Mouse (Mus musculus) limb, embryonic 13.5 days (tissue): ENCODE measurements around the gene Sidt1. TPM values are rescaled to one million over a fixed set of nuclear protein-coding genes. Genes with fewer than 3 reads are reported as not detected.
"Not testable (repeated sequence)": the region's sequence is repeated elsewhere in the genome, so short reads cannot be mapped to it uniquely, and the experiment has no call there.

Source experiments
- ATAC-seq: fragments of 200-750 bp; cut with Nextera tagmentation; 2 replicates; pipeline ENCODE4 v1.8.0; 2017; ENCODE audit warnings: low read depth, moderate number of reproducible peaks, moderate TSS enrichment; ENCODE audit not compliant: low FRiP score
- H3K27ac ChIP-seq: fragments of 300-500 bp; sonication (generic); 2 replicates; pipeline ENCODE4 v1.5.1; 2015; ENCODE audit warnings: inconsistent platforms, mild to moderate bottlenecking, moderate library complexity
- H3K27me3 ChIP-seq: fragments of 300-500 bp; sonication (generic); 2 replicates; pipeline ENCODE4 v1.6.1; 2015; ENCODE audit warnings: mild to moderate bottlenecking, inconsistent platforms
- H3K36me3 ChIP-seq: fragments of 300-500 bp; sonication (generic); 2 replicates; pipeline ENCODE4 v1.6.1; 2015; ENCODE audit warnings: inconsistent platforms, mild to moderate bottlenecking, moderate library complexity
- H3K4me1 ChIP-seq: fragments of 300-500 bp; sonication (generic); 2 replicates; pipeline ENCODE4 v1.6.1; 2015; ENCODE audit warnings: inconsistent platforms
- H3K4me2 ChIP-seq: fragments of 300-500 bp; sonication (generic); replicated peaks from 2 replicates; pipeline ENCODE4 v1.6.1; 2015; ENCODE audit warnings: inconsistent platforms, mild to moderate bottlenecking, moderate library complexity
- H3K4me3 ChIP-seq: fragments of 300-500 bp; sonication (generic); 2 replicates; pipeline ENCODE4 v1.5.1; 2015; ENCODE audit warnings: moderate library complexity, mild to moderate bottlenecking, inconsistent platforms
- H3K9ac ChIP-seq: fragments of 300-500 bp; sonication (generic); 2 replicates; pipeline ENCODE4 v1.6.1; 2015; ENCODE audit warnings: mild to moderate bottlenecking, inconsistent platforms
- H3K9me3 ChIP-seq: fragments of 300-500 bp; sonication (generic); 2 replicates; pipeline ENCODE4 v1.6.1; 2016; ENCODE audit warnings: inconsistent platforms
- WGBS: fragments of 180-500 bp; shearing (Covaris S2); methylation state at CpG from one replicate; pipeline ENCODE4 v1.1.7; 2015; 5-methylcytosine and 5-hydroxymethylcytosine counted together
- polyA plus RNA-seq: library from polyadenylated mRNA; unstranded; fragments of >200 nt; fragmentation: Nextera tagmentation; extraction: Ambion mirVana; gene quantifications from 2 replicates; pipeline ENCODE4 v1.2.1, GENCODE M21; 2015

Sidt1 gene
- polyA plus RNA-seq, 1 experiment from 2014 or later, result 0.29 TPM

DNA sequence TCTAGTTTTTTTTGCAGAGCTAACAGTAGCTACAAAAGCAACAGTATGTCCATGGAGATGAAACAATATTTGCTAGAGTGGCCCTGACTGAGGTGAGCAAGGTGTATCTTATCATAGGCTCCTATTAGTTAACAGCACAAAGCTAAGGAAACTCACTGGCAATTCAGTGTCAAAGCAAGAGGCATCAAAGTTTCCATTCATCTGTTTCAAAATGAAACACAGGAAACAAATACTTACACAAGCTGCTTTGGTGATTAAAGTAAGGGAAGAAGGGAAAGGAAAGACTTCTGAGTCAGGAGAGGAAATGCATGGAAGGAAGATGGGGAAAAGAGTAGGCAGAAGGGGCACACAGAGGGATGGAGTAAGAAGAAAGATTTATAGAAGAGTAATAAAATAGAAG lies 39.0 kb downstream of the Sidt1 start:
- Histone ChIP-seq H3K4me3 (no peak overlapping the region), H3K9ac (no peak overlapping the region), H3K27ac (no peak overlapping the region), H3K4me1 (no peaks in the 10 kb centered on the region), H3K9me3 (no peaks in the 10 kb centered on the region), H3K27me3 (no peaks in the 10 kb centered on the region), H3K4me2 (no peak overlapping the region), H3K36me3 (no peaks in the 10 kb centered on the region)
- no peak for ATAC-seq

DNA sequence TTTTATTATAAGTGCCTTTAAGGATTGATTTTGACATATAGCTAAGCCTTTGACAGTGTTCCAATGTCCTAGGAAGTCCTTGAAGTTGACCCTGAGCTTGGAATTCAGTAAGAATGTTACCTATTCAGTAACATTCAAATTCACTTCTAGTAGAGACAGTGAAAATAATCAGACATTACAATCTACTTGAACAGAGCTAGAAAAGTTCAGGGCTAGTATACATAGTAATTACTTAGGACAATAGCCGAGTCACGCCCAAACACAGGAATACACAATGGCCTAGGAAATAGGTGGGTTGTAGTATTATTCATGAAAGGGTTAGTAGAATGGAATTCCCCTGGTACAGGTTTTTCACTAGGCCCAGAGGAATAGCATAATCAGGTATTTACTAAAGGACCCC lies 40.3 kb downstream of the Sidt1 start:
- WGBS, result 95% methylated on average over 2 of the region's 2 CpGs
- not testable (repeated sequence) for H3K9me3 ChIP-seq, ATAC-seq, H3K27ac ChIP-seq, H3K4me3 ChIP-seq, H3K9ac ChIP-seq, H3K36me3 ChIP-seq, H3K4me1 ChIP-seq, H3K27me3 ChIP-seq, H3K4me2 ChIP-seq

GRCm38 (mm10) chr16:44289004-44289648 lies 43.9 kb downstream of the Sidt1 start:
- no peak overlapping the region for H3K27ac ChIP-seq
- no peaks in the 10 kb centered on the region for H3K4me1 ChIP-seq
- H3K36me3 ChIP-seq, result no peaks in the 10 kb centered on the region
- 61% methylated on average over 4 of the region's 4 CpGs for WGBS
- H3K9me3 ChIP-seq, result no peaks in the 10 kb centered on the region
- ATAC-seq, result no peak
- H3K27me3 ChIP-seq, result no peaks in the 10 kb centered on the region
- no peak overlapping the region for H3K4me3 ChIP-seq
- no peak overlapping the region for H3K9ac ChIP-seq
- H3K4me2 ChIP-seq, result no peak overlapping the region

GRCm38 (mm10) chr16:44287356-44287950 lies 45.5 kb downstream of the Sidt1 start:
- H3K36me3 ChIP-seq, result no peaks in the 10 kb centered on the region
- H3K9ac ChIP-seq, result no peak overlapping the region
- H3K4me3 ChIP-seq, result no peak overlapping the region
- ATAC-seq, result no peak
- H3K27ac ChIP-seq, result no peak overlapping the region
- H3K4me1 ChIP-seq, result no peaks in the 10 kb centered on the region
- WGBS, result 61% methylated on average over 7 of the region's 7 CpGs
- no peak overlapping the region for H3K4me2 ChIP-seq
- H3K27me3 ChIP-seq, result no peaks in the 10 kb centered on the region
- no peaks in the 10 kb centered on the region for H3K9me3 ChIP-seq

DNA sequence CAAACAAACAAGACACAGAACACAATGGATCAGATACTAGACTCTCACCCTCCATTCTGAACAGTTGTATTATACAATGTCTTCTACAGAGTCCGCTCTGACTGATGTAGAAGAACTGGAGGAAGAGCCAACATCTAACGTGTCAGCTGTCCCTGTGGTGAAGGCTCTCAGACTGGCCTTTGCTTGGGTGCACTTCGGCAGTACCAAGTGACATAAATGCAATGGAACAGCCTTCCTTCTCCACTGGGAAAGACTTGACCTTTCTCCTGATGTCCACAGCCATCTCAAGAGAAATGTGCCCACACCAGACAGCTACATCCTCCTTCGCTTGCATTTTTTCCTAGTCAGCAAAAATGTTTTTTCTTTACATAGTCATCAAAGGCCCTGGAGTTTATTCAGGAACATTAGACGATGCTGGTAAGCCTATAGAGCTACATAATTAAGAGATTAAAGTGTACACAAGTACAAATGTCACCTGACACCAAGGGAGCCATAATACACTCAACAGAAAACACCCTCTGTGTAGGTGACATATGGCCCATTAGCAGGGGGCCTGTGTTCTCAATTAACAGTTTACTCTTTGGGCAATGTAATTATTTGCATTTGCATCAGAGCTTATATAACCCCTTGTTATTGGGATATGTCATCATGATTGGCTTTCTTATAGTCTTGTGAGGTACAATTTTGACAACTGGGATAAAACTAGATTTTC lies 50.2 kb downstream of the Sidt1 start:
- Histone ChIP-seq H3K9ac (no peak overlapping the region), H3K27ac (no peak overlapping the region)
- WGBS, result 72% methylated on average over 5 of the region's 5 CpGs

GRCm38 (mm10) chr16:44282036-44282435 lies 51.0 kb downstream of the Sidt1 start:
- H3K9me3 ChIP-seq, result 0 out of 2 replicates have a peak, but pooled peaks cover 3% of the 10 kb centered on the region
- no peak overlapping the region for H3K9ac ChIP-seq
- no peak overlapping the region for H3K4me3 ChIP-seq
- no peaks in the 10 kb centered on the region for H3K27me3 ChIP-seq
- no peaks in the 10 kb centered on the region for H3K36me3 ChIP-seq
- H3K27ac ChIP-seq, result no peak overlapping the region
- H3K4me1 ChIP-seq, result 0 out of 2 replicates have a peak, but pooled peaks cover 3% of the 10 kb centered on the region
- H3K4me2 ChIP-seq, result no peak overlapping the region
- ATAC-seq, result no peak
- 72% methylated on average over 3 of the region's 3 CpGs for WGBS

More for the DNA sequence above, 50.2 kb downstream of the Sidt1 start:
- Histone ChIP-seq H3K9me3 (no peaks in the 10 kb centered on the region), H3K4me1 (0 out of 2 replicates have a peak, but pooled peaks cover 3% of the 10 kb centered on the region), H3K4me2 (no peak overlapping the region), H3K27me3 (no peaks in the 10 kb centered on the region), H3K4me3 (no peak overlapping the region), H3K36me3 (no peaks in the 10 kb centered on the region)
- no peak for ATAC-seq

DNA sequence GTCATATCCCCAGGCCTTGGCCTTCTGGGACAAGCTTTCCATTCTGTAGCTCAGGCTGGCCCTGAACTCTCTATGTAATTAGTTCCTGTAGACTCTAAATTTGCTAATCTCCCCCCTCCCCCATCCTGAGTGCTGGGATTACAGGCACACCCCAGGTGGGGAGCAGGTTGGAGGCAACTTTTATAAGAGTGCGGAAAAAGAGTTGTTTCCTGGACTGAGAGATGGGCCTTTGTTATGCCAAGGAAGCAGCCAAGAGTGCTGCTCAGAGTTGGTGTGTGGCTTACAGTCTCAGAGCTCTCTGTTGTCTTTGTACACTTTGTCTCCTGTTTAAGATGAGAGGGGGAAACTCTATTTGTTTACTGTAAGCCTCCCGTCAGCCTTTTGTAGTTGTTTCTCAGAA lies 52.2 kb downstream of the Sidt1 start:
- Histone ChIP-seq H3K9ac (no peak overlapping the region), H3K9me3 (0 out of 2 replicates have a peak, but pooled peaks cover 3% of the 10 kb centered on the region), H3K36me3 (no peaks in the 10 kb centered on the region), H3K4me1 (0 out of 2 replicates have a peak, but pooled peaks cover 3% of the 10 kb centered on the region), H3K27ac (no peak overlapping the region), H3K4me3 (no peak overlapping the region), H3K27me3 (no peaks in the 10 kb centered on the region), H3K4me2 (no peak overlapping the region)
- ATAC-seq, result no peak
- WGBS, result 60% methylated on average over 2 of the region's 2 CpGs

DNA sequence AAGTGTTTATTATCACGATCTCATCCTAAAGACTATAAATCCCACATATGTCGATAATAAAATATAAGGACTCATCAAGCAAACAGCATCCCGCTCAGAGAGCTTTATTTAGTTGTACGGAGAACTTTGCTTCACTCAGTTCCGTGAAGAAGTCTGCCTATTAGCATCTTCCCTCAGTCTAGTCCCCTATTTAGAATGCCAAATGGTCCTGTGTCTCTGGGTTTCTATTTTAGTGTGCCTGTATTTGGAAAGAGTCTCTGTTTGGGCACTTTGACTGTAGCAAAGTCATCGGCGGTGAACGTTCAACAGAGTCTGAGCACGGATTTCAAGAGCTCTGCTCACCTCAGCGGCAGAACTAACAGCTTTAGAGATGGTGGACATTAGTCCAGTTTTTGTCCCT lies 55.8 kb downstream of the Sidt1 start:
- no peak overlapping the region for H3K27ac ChIP-seq
- ATAC-seq, result no peak
- H3K36me3 ChIP-seq, result no peaks in the 10 kb centered on the region
- 0 out of 2 replicates have a peak, but pooled peaks cover 3% of the 10 kb centered on the region for H3K4me1 ChIP-seq
- H3K9ac ChIP-seq, result no peak overlapping the region
- H3K27me3 ChIP-seq, result no peaks in the 10 kb centered on the region
- WGBS, result 88% methylated on average over 10 of the region's 10 CpGs
- H3K4me3 ChIP-seq, result no peak overlapping the region
- no peak overlapping the region for H3K4me2 ChIP-seq
- 0 out of 2 replicates have a peak, but pooled peaks cover 3% of the 10 kb centered on the region for H3K9me3 ChIP-seq

- 77% methylated on average over 9 of the region's 9 CpGs for WGBS
- H3K4me1 ChIP-seq, result no peaks in the 10 kb centered on the region
- ATAC-seq, result no peak
Observed at GRCm38 (mm10) chr16:44271371-44272038, 61.5 kb downstream of the Sidt1 start.

DNA sequence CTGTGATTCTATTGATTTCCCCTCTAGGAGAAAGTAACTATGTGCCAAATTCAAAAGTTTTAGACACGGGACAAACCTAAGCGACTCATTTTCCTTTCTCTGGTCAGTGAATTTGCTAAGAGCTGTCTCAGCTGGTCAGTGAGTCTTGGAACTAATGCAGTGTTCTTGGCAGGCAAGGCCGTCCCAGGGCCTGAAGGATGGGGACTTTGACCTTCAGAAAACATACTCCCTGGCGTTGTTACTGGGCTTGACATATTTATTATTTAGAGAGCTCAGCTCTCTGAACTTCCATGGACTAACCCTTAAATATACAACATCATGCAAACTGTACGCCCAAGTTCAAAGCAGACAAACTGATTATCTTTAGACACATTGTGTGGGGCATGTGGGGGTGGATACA lies 62.4 kb downstream of the Sidt1 start:
- no peak for ATAC-seq
- Histone ChIP-seq H3K27ac (no peak overlapping the region), H3K4me3 (no peak overlapping the region), H3K4me2 (no peak overlapping the region), H3K27me3 (no peaks in the 10 kb centered on the region), H3K9me3 (no peaks in the 10 kb centered on the region), H3K4me1 (no peaks in the 10 kb centered on the region), H3K36me3 (no peaks in the 10 kb centered on the region), H3K9ac (no peak overlapping the region)
- WGBS, result 80% methylated on average over 5 of the region's 5 CpGs

More at GRCm38 (mm10) chr16:44271371-44272038, 61.5 kb downstream of the Sidt1 start:
- Histone ChIP-seq H3K4me3 (no peak overlapping the region), H3K4me2 (no peak overlapping the region), H3K9me3 (no peaks in the 10 kb centered on the region), H3K27me3 (no peaks in the 10 kb centered on the region), H3K36me3 (no peaks in the 10 kb centered on the region), H3K9ac (no peak overlapping the region), H3K27ac (no peak overlapping the region)

GRCm38 (mm10) chr16:44269578-44269977 lies 63.4 kb downstream of the Sidt1 start:
- ATAC-seq, result no peak
- no peaks in the 10 kb centered on the region for H3K27me3 ChIP-seq
- H3K27ac ChIP-seq, result no peak overlapping the region
- WGBS, result 67% methylated on average over 6 of the region's 6 CpGs
- no peaks in the 10 kb centered on the region for H3K9me3 ChIP-seq
- no peak overlapping the region for H3K4me3 ChIP-seq
- no peak overlapping the region for H3K9ac ChIP-seq
- no peaks in the 10 kb centered on the region for H3K36me3 ChIP-seq
- no peak overlapping the region for H3K4me2 ChIP-seq
- no peaks in the 10 kb centered on the region for H3K4me1 ChIP-seq
